Mouse (Mus musculus) activated CD4-positive, CD25-positive, alpha-beta regulatory T cell (primary cell): ENCODE measurements around the gene Cfap69. TPM values are rescaled to one million over a fixed set of nuclear protein-coding genes. Genes with fewer than 3 reads are reported as not detected.

Source experiments
- polyA plus RNA-seq, 2 experiments: library from polyadenylated mRNA; unstranded; fragments of 100-300 nt; shearing (Covaris generic); gene quantifications; one replicate each; pipeline ENCODE4 v1.2.1; 2017

Cfap69 gene
- polyA plus RNA-seq, result not detected

GRCm38 (mm10) chr5:5663655-5664370, at the start of gene Cfap69:
Gene Cfap69, minus strand, starts transcription at chr5:5664239.

DNA sequence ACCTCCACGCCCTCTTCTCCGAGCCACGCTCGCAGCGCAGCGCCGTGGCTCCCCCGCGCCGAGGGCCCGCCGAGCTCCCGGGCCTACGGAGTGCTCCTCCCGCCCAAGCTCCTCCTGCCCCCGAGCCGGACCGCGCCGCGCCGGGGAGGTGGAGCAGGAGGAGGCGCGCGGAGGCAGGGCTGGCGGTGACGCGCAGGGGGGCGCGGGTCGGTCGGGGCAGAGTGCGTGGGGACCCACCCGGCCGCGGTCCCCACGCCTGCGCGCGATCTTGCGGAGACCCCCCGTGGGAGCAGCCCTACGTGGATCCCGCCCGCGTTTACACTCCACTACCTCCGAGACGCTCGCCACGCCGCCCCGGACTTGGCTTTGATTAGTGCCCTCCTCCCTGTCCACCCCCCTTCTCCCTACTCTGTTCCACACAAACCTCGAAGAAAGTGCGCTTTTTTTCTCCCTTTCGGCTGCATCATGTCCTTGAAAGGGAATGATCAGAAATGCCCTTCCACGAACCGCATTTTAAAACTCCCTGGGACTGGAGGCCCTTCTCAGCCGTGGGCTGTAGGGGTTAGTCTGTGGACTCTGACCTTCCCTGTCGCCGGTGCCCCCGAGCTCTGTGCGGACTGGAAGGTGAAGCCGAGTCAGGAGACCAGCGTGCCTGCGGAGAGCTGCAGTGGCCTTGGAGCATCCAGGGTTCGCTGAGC, 30.1 kb upstream of the Cfap69 start, which contains the start of gene Steap2:
Steap2 (minus strand) TSS at position 623 of the 698 bp plus-strand sequence.

DNA sequence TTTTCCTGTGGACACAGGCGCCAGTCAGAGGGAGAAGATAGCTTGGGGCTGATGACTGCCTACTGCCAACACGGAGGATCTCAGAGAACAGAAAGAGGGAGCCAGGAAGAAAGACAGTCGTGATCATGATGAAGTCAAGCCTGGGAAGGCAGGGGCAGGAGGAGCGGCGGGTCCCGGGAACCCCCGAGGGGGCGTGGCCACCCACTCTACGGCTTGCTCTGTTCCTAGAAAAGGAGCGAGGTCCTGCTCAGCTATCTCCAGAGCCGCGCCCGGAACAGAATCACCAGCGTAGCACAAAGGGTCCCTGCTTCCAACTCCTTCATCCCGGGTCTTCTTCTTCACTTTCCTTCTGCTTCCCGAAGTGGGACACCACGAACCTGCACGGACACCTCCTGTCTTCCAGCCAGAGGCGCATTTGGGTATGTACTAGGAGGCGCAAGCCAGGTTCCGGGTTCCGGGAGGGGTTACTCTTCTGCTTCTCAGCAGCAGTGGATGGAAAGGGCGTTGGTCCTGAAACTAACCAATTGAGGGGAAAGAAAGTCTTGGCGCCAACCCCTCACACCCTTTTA, 90.2 kb downstream of the Cfap69 start, which contains the start of gene Gm8773:
Gm8773 (plus strand) TSS at position 51 of the 569 bp plus-strand sequence.

DNA sequence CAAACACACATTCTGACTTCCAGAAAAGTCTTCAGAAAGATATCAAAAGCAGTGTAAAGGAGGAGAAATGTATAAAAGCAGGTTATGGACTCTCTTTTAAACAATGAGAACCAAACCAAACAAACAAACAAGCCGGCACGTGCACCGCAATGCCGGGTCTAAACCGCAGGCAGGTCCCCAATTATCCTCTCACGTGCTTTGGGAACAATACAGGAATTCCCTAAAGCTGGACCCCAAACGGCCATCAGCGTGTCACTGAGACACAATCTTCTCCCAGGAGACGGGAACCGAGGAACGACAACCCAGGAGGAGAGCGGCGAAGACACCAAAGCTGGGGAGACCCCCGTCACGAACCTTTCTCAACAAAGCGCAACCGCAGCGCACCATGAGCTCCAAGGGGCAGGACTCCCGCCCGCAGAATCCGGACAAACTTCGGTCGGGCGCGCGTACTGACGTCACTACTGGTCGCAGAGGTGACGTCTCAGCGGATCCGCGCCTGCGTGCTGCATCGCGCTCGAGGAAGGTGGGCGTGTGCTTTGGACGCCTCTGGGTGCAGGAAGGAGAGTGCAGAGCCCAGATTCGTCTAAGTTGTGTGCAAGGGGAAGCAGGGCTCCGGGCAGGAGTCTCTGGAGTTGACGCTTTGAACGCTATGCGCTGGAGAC, 104.8 kb downstream of the Cfap69 start, which contains the start of gene Gtpbp10:
Gtpbp10 (minus strand) TSS at position 460 of the 662 bp plus-strand sequence.

Other genes with a start within 250 kb of the Cfap69 start
- gene Cdk14, start 243.9 kb downstream of the Cfap69 start, polyA plus RNA-seq, result under 1 TPM; 0.29 to 0.96 TPM
- not detected for gene 1700015F17Rik, start 185.1 kb downstream of the Cfap69 start, polyA plus RNA-seq
- 1 to 10 TPM in 1 of 2 experiments, not detected in 1; 3.1 TPM for gene Cldn12, start 149.3 kb downstream of the Cfap69 start, polyA plus RNA-seq
- gene Gtpbp10, start 104.7 kb downstream of the Cfap69 start, polyA plus RNA-seq, result 10 to 100 TPM in 1 of 2 experiments, 1 to 10 TPM in 1; 9.8 to 15.0 TPM
- gene Gm8773, start 90.4 kb downstream of the Cfap69 start, polyA plus RNA-seq, result 1 to 10 TPM in 1 of 2 experiments, under 1 TPM in 1; 0.30 to 1.2 TPM
- gene Steap2, start 30.3 kb upstream of the Cfap69 start, polyA plus RNA-seq, result under 1 TPM in 1 of 2 experiments, not detected in 1; 0.48 TPM
- gene Steap1, start 85.1 kb upstream of the Cfap69 start, polyA plus RNA-seq, result under 1 TPM in 1 of 2 experiments, not detected in 1; 0.31 TPM